Mouse (Mus musculus): ENCODE data around the gene Celf2.

DNA sequence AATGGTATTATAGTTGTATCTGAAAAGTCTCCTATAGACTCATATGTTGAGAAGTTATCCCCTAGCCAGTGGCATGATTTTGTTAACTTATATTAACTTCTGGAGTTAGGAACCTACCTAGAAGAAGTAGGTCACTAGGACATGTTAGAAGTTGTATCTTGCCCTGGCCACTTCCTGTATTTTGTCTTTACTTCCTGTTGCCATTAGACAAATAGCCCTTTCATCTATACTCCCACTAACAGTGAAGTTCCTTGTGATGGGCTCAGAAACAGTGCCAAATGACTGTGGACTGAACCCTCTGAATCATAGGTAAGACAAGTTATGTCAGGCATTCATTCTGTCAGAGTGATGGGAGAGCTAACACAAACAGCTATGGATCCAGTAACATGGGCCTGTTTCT, 926.7 kb downstream of the Celf2 start:
- TF ChIP-seq POLR2A (IDR thresholded peaks at IDR 0.05; ENCODE audit: control insufficient read depth, low read depth, low read length) (no peak), CTCF (IDR thresholded peaks at IDR 0.05; ENCODE audit: control insufficient read depth, insufficient read depth, insufficient replicate concordance, low read depth, low read length) (no peak)
